Mouse (Mus musculus) G1E (cell line): ENCODE results near the gene Fam135a. TPM values are rescaled to one million over a fixed set of nuclear protein-coding genes. Genes with fewer than 3 reads are reported as not detected.

ENCODE experiments used
- ATAC-seq: 2 replicates; pipeline ENCODE4 v1.8.0; 2016; ENCODE audit warnings: mild to moderate bottlenecking; ENCODE audit not compliant: insufficient number of reproducible peaks, poor library complexity, low FRiP score, severe bottlenecking; ENCODE audit errors: extremely low read depth
- DNase-seq: peaks from one replicate; pipeline ENCODE4 v3.0.0; 2012; ENCODE audit warnings: low spot score
- H3K27me3 ChIP-seq: 2 replicates; pipeline ENCODE4 v1.6.1; 2012; ENCODE audit warnings: mild to moderate bottlenecking, low read length, inconsistent platforms; ENCODE audit not compliant: insufficient read depth
- H3K36me3 ChIP-seq: replicated peaks from 2 replicates; pipeline ENCODE3; 2012; ENCODE audit warnings: mild to moderate bottlenecking, inconsistent platforms
- H3K4me1 ChIP-seq: 2 replicates; pipeline ENCODE4 v1.6.1; 2012; ENCODE audit warnings: low read depth, low read length, inconsistent platforms, mixed read lengths; ENCODE audit not compliant: insufficient read depth
- H3K4me3 ChIP-seq: 2 replicates; pipeline ENCODE4 v1.5.1; 2012; ENCODE audit warnings: low read depth, mild to moderate bottlenecking, inconsistent platforms, low read length, moderate library complexity, mixed read lengths
- H3K9me3 ChIP-seq: replicated peaks from 2 replicates; pipeline ENCODE4 v1.6.1; 2012; ENCODE audit warnings: inconsistent platforms
- CTCF ChIP-seq: IDR thresholded peaks from 2 replicates; pipeline ENCODE4 v1.5.1; 2012; ENCODE audit warnings: low read depth, low read length, inconsistent platforms, mixed read lengths
- GATA1 ChIP-seq: IDR thresholded peaks from 2 replicates; pipeline ENCODE4 v1.6.1; 2012; ENCODE audit warnings: borderline replicate concordance, low read length, inconsistent platforms, mixed read lengths
- GATA2 ChIP-seq: IDR thresholded peaks from 2 replicates; pipeline ENCODE4 v1.6.1; 2012; ENCODE audit warnings: low read depth, low read length, inconsistent platforms, borderline replicate concordance
- POLR2AphosphoS5 ChIP-seq: IDR thresholded peaks from 2 replicates; pipeline ENCODE4 v1.6.1; 2012; ENCODE audit warnings: low read depth, low read length, inconsistent platforms; ENCODE audit not compliant: insufficient replicate concordance
- TAL1 ChIP-seq: conservative IDR thresholded peaks from 2 replicates; pipeline ENCODE4 v1.6.1; 2012; ENCODE audit warnings: low read depth, low read length, inconsistent platforms, mixed read lengths
- polyA plus RNA-seq: library from polyadenylated mRNA; stranded (reverse); fragments of >175 nt; gene quantifications from 2 replicates; pipeline ENCODE4 v1.2.3, GENCODE M21; 2012
- total RNA-seq, 2 experiments: library from RNA; stranded (forward) in 1 of 2; stranded (reverse) in 1 of 2; fragments of 200-1000 nt in 1 of 2; fragments of >200 nt in 1 of 2; fragmentation: Nextera tagmentation in 1 of 2; gene quantifications; 2 replicates each; pipeline ENCODE4 v1.2.3; 2014 to 2017

Gene Fam135a
- total and polyA plus RNA-seq, 3 experiments = 0.16 TPM; not detected in 2

- no peak for ATAC-seq
- no peak for TF ChIP-seq TAL1
- no peak for TF ChIP-seq POLR2AphosphoS5
- no peak for TF ChIP-seq GATA1
- TF ChIP-seq CTCF = no peak
- no peak for TF ChIP-seq GATA2
Measured at GRCm38 (mm10) chr1:24127866-24128265, 27.7 kb upstream of the Fam135a start.

DNA sequence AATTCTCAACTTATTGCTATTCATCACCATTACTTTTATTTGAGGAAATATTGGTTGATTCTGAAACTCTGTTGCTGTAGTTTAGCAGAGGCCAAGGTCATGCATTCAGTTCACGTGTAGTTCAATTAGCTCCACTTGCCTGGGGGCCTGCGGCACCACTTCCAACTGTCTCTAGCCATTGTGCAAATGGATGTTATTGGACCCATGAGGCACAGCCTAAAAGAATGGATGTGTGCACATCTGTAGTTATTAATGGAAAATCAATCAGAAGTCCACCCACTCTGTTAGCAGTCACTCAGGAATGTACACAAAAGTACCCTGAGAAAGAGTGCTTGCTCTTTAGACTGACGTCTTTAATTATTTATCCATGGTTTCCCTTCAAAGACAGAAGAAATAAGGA lies 24.5 kb upstream of the Fam135a start:
- Histone ChIP-seq H3K9me3 (no peaks in the 10 kb centered on the region), H3K27me3 (no peaks in the 10 kb centered on the region), H3K4me1 (no peaks in the 10 kb centered on the region), H3K4me3 (no peak overlapping the region), H3K36me3 (no peaks in the 10 kb centered on the region)
- no peak for TF ChIP-seq GATA1
- no peak for TF ChIP-seq POLR2AphosphoS5
- ATAC-seq (no peak), DNase-seq (no peak)

More at GRCm38 (mm10) chr1:24127866-24128265, 27.7 kb upstream of the Fam135a start:
- Histone ChIP-seq H3K36me3 (no peaks in the 10 kb centered on the region), H3K9me3 (no peaks in the 10 kb centered on the region), H3K4me1 (no peaks in the 10 kb centered on the region), H3K4me3 (no peak overlapping the region), H3K27me3 (no peaks in the 10 kb centered on the region)
- DNase-seq = no peak

DNA sequence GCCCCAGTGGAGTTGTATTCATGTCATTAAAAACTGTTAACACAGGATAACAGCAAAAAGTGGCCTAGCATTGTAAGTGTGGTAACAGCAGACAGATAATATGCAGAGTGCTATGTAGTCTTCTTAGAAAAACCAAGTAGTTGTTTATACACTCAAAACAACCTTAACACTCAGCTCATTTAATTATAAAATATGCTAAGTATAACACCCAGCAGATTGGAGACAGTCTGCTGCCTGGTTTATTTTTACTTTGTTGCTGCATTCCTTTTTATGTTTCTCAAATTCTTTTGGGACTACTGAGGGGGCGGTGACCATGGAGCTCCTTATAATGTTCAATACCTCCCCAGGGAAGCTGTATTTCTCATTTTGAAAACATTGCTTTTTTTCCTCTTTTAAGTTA lies 22.4 kb upstream of the Fam135a start:
- Histone ChIP-seq H3K9me3 (no peaks in the 10 kb centered on the region), H3K4me3 (no peak overlapping the region), H3K27me3 (no peaks in the 10 kb centered on the region), H3K36me3 (no peaks in the 10 kb centered on the region), H3K4me1 (no peaks in the 10 kb centered on the region)
- no peak for DNase-seq
- no peak for ATAC-seq
- TF ChIP-seq CTCF = no peak
- TF ChIP-seq TAL1 = no peak
- TF ChIP-seq GATA1 = no peak
- no peak for TF ChIP-seq POLR2AphosphoS5
- TF ChIP-seq GATA2 = no peak

DNA sequence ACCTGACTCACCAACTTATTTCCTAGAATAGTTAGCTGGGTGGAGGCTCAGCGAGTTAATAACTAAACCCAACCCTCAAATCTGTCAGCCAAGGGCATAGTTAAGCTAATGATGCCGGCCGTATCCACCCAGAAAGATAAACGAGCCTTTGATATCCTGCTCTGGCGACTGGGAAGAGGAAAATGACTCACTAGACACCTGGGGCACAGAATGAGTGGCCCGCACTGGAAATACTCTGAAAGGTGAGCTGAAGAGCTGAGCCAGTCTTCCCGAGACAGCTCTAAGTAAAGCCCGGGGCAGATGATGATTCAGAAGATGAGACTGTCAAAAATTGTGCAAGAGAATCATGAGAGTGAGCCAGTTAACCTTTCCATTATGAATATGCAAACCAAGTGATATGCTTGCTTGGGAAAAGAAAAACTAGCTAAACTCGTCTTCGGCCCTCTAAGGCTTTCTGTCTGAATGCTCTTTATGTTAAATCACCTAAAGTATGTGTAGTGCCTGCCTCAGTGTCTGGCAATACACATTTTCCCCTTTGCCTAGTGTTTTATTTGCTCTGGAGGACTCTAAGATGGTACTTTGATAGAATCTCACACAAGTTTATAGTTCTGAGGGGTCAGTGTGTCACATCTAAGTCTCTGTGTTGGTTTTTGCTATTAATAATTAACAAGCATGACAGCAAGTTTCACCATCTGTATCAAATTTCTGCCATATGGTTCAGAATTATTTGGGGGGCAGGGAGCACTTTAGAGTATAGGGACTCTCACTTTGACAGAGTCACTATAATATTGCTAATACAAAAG lies 8.0 kb upstream of the Fam135a start:
- Histone ChIP-seq H3K36me3 (no peaks in the 10 kb centered on the region), H3K9me3 (no peaks in the 10 kb centered on the region)

GRCm38 (mm10) chr1:24107378-24107777 lies 7.2 kb upstream of the Fam135a start:
- DNase-seq = no peak
- no peaks in the 10 kb centered on the region for H3K36me3 ChIP-seq

More for the DNA sequence above, 8.0 kb upstream of the Fam135a start:
- TF ChIP-seq POLR2AphosphoS5 (no peak), CTCF (no peak), TAL1 (no peak), GATA1 (no peak), GATA2 (no peak)
- Histone ChIP-seq H3K27me3 (peaks cover 5% of the 10 kb centered on the region), H3K4me1 (no peaks in the 10 kb centered on the region), H3K4me3 (no peak overlapping the region)
- no peak for DNase-seq
- ATAC-seq = no peak

GRCm38 (mm10) chr1:24102579-24103149 lies 2.5 kb upstream of the Fam135a start:
- no peak for TF ChIP-seq POLR2AphosphoS5
- TF ChIP-seq GATA2 = no peak
- no peak for TF ChIP-seq GATA1
- no peak for TF ChIP-seq TAL1
- no peak for TF ChIP-seq CTCF
- Histone ChIP-seq H3K27me3 (peaks cover 4% of the 10 kb centered on the region), H3K36me3 (no peaks in the 10 kb centered on the region), H3K4me1 (no peaks in the 10 kb centered on the region), H3K9me3 (peaks cover 10% of the 10 kb centered on the region), H3K4me3 (no peak overlapping the region)
- DNase-seq = no peak
- ATAC-seq = no peak

More at GRCm38 (mm10) chr1:24107378-24107777, 7.2 kb upstream of the Fam135a start:
- Histone ChIP-seq H3K9me3 (no peaks in the 10 kb centered on the region), H3K4me3 (no peak overlapping the region), H3K4me1 (no peaks in the 10 kb centered on the region), H3K27me3 (peaks cover 5% of the 10 kb centered on the region)
- TF ChIP-seq GATA2 (no peak), CTCF (no peak), GATA1 (no peak), POLR2AphosphoS5 (no peak), TAL1 (no peak)
- ATAC-seq = no peak
